24 mouse cellular contexts compared by ENCODE assay signal in the genomic region with DNA sequence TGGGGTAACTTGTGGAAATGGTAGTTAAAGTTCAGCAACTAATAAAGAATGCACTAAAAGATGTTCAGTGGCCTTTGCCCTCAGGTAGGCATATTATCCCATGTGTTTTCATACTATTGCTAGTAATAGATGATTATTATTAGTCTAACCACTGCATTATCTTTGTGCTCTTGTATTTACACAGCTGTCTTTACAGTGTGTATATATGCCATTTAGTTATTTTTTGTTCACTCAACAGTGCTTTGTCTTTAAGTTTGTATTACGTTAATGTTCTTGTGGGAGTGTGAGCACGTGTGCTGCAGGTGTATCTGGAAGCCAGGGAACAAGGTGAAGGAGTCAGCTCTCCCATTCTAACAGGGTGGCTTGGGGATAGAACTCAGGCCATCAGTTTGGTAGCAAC. TPM values are rescaled to one million over a fixed set of nuclear protein-coding genes. Genes with fewer than 3 reads are reported as not detected.
DNase-seq lines count a peak whose midpoint lies in the region; ATAC-seq and TF ChIP-seq lines count a peak whose summit lies in the region.
"Had no signal": no experiment of that assay in that cellular context is flagged by ENCODE, and none has a peak within 500 bp of the region (broad histone marks: within the 10 kb centered on the region; RNA-seq: fewer than 3 reads in every experiment).

No protein-coding gene starts in this region.

- H3K4me1 ChIP-seq in intestine, embryonic 15.5 days (replicated peaks), result no peaks in the 10 kb centered on the region
- H3K4me1 ChIP-seq in intestine, postnatal 0 days (replicated peaks; ENCODE audit: control insufficient read depth, insufficient read depth, low read length), result no peaks in the 10 kb centered on the region
- no peaks in the 10 kb centered on the region for H3K4me1 ChIP-seq in intestine, embryonic 16.5 days (ENCODE audit: control insufficient read depth, insufficient read depth, low read length)
- H3K4me1 ChIP-seq in stomach, embryonic 16.5 days (ENCODE audit: control insufficient read depth, insufficient read depth, low read length), result no peaks in the 10 kb centered on the region
- H3K4me1 ChIP-seq: embryonic facial prominence, embryonic 10.5 days; embryonic facial prominence, embryonic 12.5 days; forebrain, embryonic 13.5 days; forebrain, embryonic 15.5 days had no signal

- no peaks in the 10 kb centered on the region for H3K27me3 ChIP-seq in intestine, embryonic 15.5 days (replicated peaks)
- H3K27me3 ChIP-seq in intestine, postnatal 0 days (replicated peaks; ENCODE audit: control insufficient read depth, insufficient read depth, low read length), result no peaks in the 10 kb centered on the region
- H3K27me3 ChIP-seq in intestine, embryonic 16.5 days (replicated peaks; ENCODE audit: control insufficient read depth, insufficient read depth, low read length), result no peaks in the 10 kb centered on the region
- no peaks in the 10 kb centered on the region for H3K27me3 ChIP-seq in stomach, embryonic 16.5 days (ENCODE audit: control insufficient read depth, insufficient read depth, low read length)
- H3K27me3 ChIP-seq: CH12.LX; embryonic facial prominence, embryonic 12.5 days; forebrain, embryonic 13.5 days; forebrain, embryonic 15.5 days; Patski had no signal

- H3K4me2 ChIP-seq in intestine, embryonic 15.5 days (replicated peaks), result no peak overlapping the region
- no peak overlapping the region for H3K4me2 ChIP-seq in intestine, postnatal 0 days (replicated peaks; ENCODE audit: low read depth)
- no peak overlapping the region for H3K4me2 ChIP-seq in intestine, embryonic 16.5 days (ENCODE audit: low read depth, low read length)
- H3K4me2 ChIP-seq in stomach, embryonic 16.5 days (ENCODE audit: low read depth, low read length), result no peak overlapping the region
- H3K4me2 ChIP-seq: embryonic facial prominence, embryonic 12.5 days; forebrain, embryonic 13.5 days; forebrain, embryonic 15.5 days had no signal

- H3K9ac ChIP-seq in intestine, embryonic 15.5 days, result no peak overlapping the region
- no peak overlapping the region for H3K9ac ChIP-seq in intestine, postnatal 0 days (ENCODE audit: low read depth, low read length)
- no peak overlapping the region for H3K9ac ChIP-seq in intestine, embryonic 16.5 days (ENCODE audit: low read depth, low read length)
- no peak overlapping the region for H3K9ac ChIP-seq in stomach, embryonic 16.5 days (ENCODE audit: low read length)
- H3K9ac ChIP-seq: embryonic facial prominence, embryonic 12.5 days; forebrain, embryonic 13.5 days; forebrain, embryonic 15.5 days had no signal

- no peaks in the 10 kb centered on the region for H3K9me3 ChIP-seq in intestine, embryonic 15.5 days
- H3K9me3 ChIP-seq in intestine, postnatal 0 days (ENCODE audit: control insufficient read depth), result no peaks in the 10 kb centered on the region
- H3K9me3 ChIP-seq in intestine, embryonic 16.5 days (ENCODE audit: control insufficient read depth, low read length), result no peaks in the 10 kb centered on the region
- H3K9me3 ChIP-seq in stomach, embryonic 16.5 days (replicated peaks; ENCODE audit: control insufficient read depth, low read length), result no peaks in the 10 kb centered on the region
- H3K9me3 ChIP-seq: embryonic facial prominence, embryonic 10.5 days; embryonic facial prominence, embryonic 12.5 days; forebrain, embryonic 13.5 days; forebrain, embryonic 15.5 days; G1E had no signal

- no peak for TF ChIP-seq CTCF in intestine, postnatal 0 days (IDR thresholded peaks at IDR 0.05; ENCODE audit: low read depth)

- H3K4me3 ChIP-seq in intestine, embryonic 15.5 days (replicated peaks), result no peak overlapping the region
- H3K4me3 ChIP-seq in intestine, postnatal 0 days (ENCODE audit: low read depth, low read length), result no peak overlapping the region
- H3K4me3 ChIP-seq in intestine, embryonic 16.5 days (ENCODE audit: low read length), result no peak overlapping the region
- H3K4me3 ChIP-seq in stomach, embryonic 16.5 days (replicated peaks; ENCODE audit: low read length), result no peak overlapping the region
- H3K4me3 ChIP-seq: embryonic facial prominence, embryonic 10.5 days; embryonic facial prominence, embryonic 12.5 days; forebrain, embryonic 13.5 days; forebrain, embryonic 15.5 days had no signal

- H3K36me3 ChIP-seq in intestine, embryonic 15.5 days, result 0 out of 2 replicates have a peak, but pooled peaks cover 2% of the 10 kb centered on the region
- peaks cover 41% of the 10 kb centered on the region for H3K36me3 ChIP-seq in intestine, postnatal 0 days (ENCODE audit: control insufficient read depth, insufficient read depth)
- H3K36me3 ChIP-seq in intestine, embryonic 16.5 days (ENCODE audit: control insufficient read depth, insufficient read depth, low read length), result peaks cover 2% of the 10 kb centered on the region; the same call in 1 of the 2 replicates
- H3K36me3 ChIP-seq in stomach, embryonic 16.5 days (ENCODE audit: control insufficient read depth, insufficient read depth, low read length), result peaks cover 9% of the 10 kb centered on the region; the same call in 1 of the 2 replicates

- no peak overlapping the region for H3K27ac ChIP-seq in intestine, embryonic 15.5 days
- H3K27ac ChIP-seq in intestine, postnatal 0 days (ENCODE audit: low read depth, low read length), result no peak overlapping the region
- no peak overlapping the region for H3K27ac ChIP-seq in intestine, embryonic 16.5 days (ENCODE audit: low read length)
- no peak overlapping the region for H3K27ac ChIP-seq in stomach, embryonic 16.5 days (ENCODE audit: low read length)
- H3K27ac ChIP-seq: embryonic facial prominence, embryonic 10.5 days; embryonic facial prominence, embryonic 12.5 days; forebrain, embryonic 13.5 days; forebrain, embryonic 15.5 days had no signal

- DNase-seq in urinary bladder, postnatal 25 days (ENCODE audit: low spot score), result no peak
- DNase-seq: adrenal gland, adult 8-10 months; adrenal gland, postnatal 14 days; adrenal gland, postnatal 36 days; B cell, adult 2 months; cerebellum, adult 11-12 months; cerebellum, adult 2 months; cerebellum, adult 9-10 months; cerebellum, postnatal 10 days; cerebellum, postnatal 25 days had no signal

- 82% methylated on average over 2 of the region's 2 CpGs for WGBS in intestine, embryonic 15.5 days
- WGBS in intestine, postnatal 0 days, result 49% methylated on average over 2 of the region's 2 CpGs
- WGBS in intestine, embryonic 16.5 days, result 73% methylated on average over 2 of the region's 2 CpGs
- 58% methylated on average over 2 of the region's 2 CpGs for WGBS in stomach, embryonic 16.5 days

- ATAC-seq in intestine, embryonic 15.5 days, result peak; percentile 21; the same call in 1 of the 2 replicates
- no peak for ATAC-seq in intestine, postnatal 0 days
- ATAC-seq in intestine, embryonic 16.5 days, result peak; percentile 57
- ATAC-seq in stomach, embryonic 16.5 days (ENCODE audit: insufficient read depth, low FRiP score), result peak; percentile 78; the same call in 1 of the 2 replicates
- ATAC-seq in megakaryocyte, adult 5-6 weeks (ENCODE audit: poor library complexity, severe bottlenecking), result no peak
- ATAC-seq: activated CD4-positive, CD25-positive, alpha-beta regulatory T cell, adult 4 months; CD4-positive, CD25-positive, alpha-beta regulatory T cell, adult 4 months; forebrain, embryonic 13.5 days; forebrain, embryonic 15.5 days; Patski had no signal

RNA-seq across cellular contexts. Expression of gene Gstcd, which starts 7.1 kb away (rescaled TPM):
- 5.4 and 7.0 TPM in 2 replicates for polyA plus RNA-seq in intestine, embryonic 15.5 days (2015; fragmentation: Nextera tagmentation; extraction: Ambion mirVana)
- 1.5 and 2.0 TPM in 2 replicates for polyA plus RNA-seq in intestine, postnatal 0 days (2015; fragmentation: Nextera tagmentation; extraction: Ambion mirVana)
- 4.6 and 4.8 TPM in 2 replicates for polyA plus RNA-seq in intestine, embryonic 16.5 days (2015; fragmentation: Nextera tagmentation; extraction: Ambion mirVana)
- 5.0 and 5.5 TPM in 2 replicates for polyA plus RNA-seq in stomach, embryonic 16.5 days (2015; fragmentation: Nextera tagmentation; extraction: Ambion mirVana)
- total RNA-seq in megakaryocyte, adult 5-6 weeks (2015), result 8.4 and 11.6 TPM in 2 replicates
- total RNA-seq in megakaryocyte, adult 5-6 weeks (2017), result 6.0 and 6.4 TPM in 2 replicates

RNA-seq across cellular contexts. Expression of gene Ints12, which starts 7.3 kb away (rescaled TPM):
- polyA plus RNA-seq in intestine, embryonic 15.5 days (2015; fragmentation: Nextera tagmentation; extraction: Ambion mirVana), result 20.9 and 21.9 TPM in 2 replicates
- polyA plus RNA-seq in intestine, postnatal 0 days (2015; fragmentation: Nextera tagmentation; extraction: Ambion mirVana), result 16.0 and 17.1 TPM in 2 replicates
- 20.2 and 20.5 TPM in 2 replicates for polyA plus RNA-seq in intestine, embryonic 16.5 days (2015; fragmentation: Nextera tagmentation; extraction: Ambion mirVana)
- polyA plus RNA-seq in stomach, embryonic 16.5 days (2015; fragmentation: Nextera tagmentation; extraction: Ambion mirVana), result 20.5 and 21.6 TPM in 2 replicates
- total RNA-seq in megakaryocyte, adult 5-6 weeks (2015), result 44.9 and 45.4 TPM in 2 replicates
- total RNA-seq in megakaryocyte, adult 5-6 weeks (2017), result 26.7 and 30.2 TPM in 2 replicates

Comparison
In these comparisons a context has a peak if more than half of its experiments do, and no peak if none do; other contexts are left out.
1. ATAC-seq: peak in intestine, embryonic 15.5 days (single experiment), intestine, embryonic 16.5 days (single experiment) and stomach, embryonic 16.5 days (single experiment); none in intestine, postnatal 0 days (single experiment) and megakaryocyte, adult 5-6 weeks (single experiment).